Mouse (Mus musculus) lung, adult 2 months (tissue): ENCODE measurements around the gene Fam19a2.

ENCODE experiments used
- CTCF ChIP-seq: fragments of 200-500 bp; IDR thresholded peaks from 2 replicates; pipeline ENCODE4 v1.5.1; 2011; ENCODE audit warnings: mild to moderate bottlenecking, low read length, control low read depth; ENCODE audit not compliant: insufficient read depth
- POLR2A ChIP-seq: fragments of 200-500 bp; IDR thresholded peaks from 2 replicates; pipeline ENCODE4 v1.6.1; 2011; ENCODE audit warnings: low read depth, mild to moderate bottlenecking, control low read depth, low read length, borderline replicate concordance; ENCODE audit errors: extremely low read depth

DNA sequence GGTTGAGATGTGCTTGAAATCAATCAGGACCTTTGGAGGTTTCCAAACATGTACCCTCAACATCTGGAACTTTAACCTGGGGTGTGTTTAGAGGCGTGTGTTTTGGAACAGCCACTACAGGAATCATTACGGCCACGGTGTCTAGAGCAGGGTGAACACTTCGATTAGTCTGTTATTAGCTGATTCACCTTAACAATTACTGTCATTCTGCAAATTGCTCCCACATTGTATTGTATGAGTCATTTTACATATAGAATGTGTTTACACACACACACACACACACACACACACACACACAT is 429.1 kb downstream of the Fam19a2 start:
- TF ChIP-seq CTCF (no peak), POLR2A (no peak)
